Mouse (Mus musculus) kidney, embryonic 16.5 days (tissue): ENCODE measurements around the gene Wnt9b. TPM values are rescaled to one million over a fixed set of nuclear protein-coding genes. Genes with fewer than 3 reads are reported as not detected.

Source experiments
- ATAC-seq: fragments of 200-750 bp; cut with Nextera tagmentation; 2 replicates; pipeline ENCODE4 v1.8.0; 2017; ENCODE audit warnings: moderate TSS enrichment; ENCODE audit not compliant: low FRiP score, low TSS enrichment
- H3K27ac ChIP-seq: fragments of 300-500 bp; sonication (generic); 2 replicates; pipeline ENCODE4 v1.5.1; 2014; ENCODE audit warnings: low read length
- H3K27me3 ChIP-seq: fragments of 300-500 bp; sonication (generic); 2 replicates; pipeline ENCODE4 v1.6.1; 2014; ENCODE audit warnings: low read length, control low read depth, mixed read lengths; ENCODE audit not compliant: insufficient read depth
- H3K36me3 ChIP-seq: fragments of 300-500 bp; sonication (generic); 2 replicates; pipeline ENCODE4 v1.6.1; 2014; ENCODE audit warnings: low read length, control low read depth, mixed read lengths; ENCODE audit not compliant: insufficient read depth
- H3K4me1 ChIP-seq: fragments of 300-500 bp; sonication (generic); 2 replicates; pipeline ENCODE4 v1.6.1; 2014; ENCODE audit warnings: low read length, control low read depth, mixed read lengths; ENCODE audit not compliant: insufficient read depth
- H3K4me2 ChIP-seq: fragments of 300-500 bp; sonication (generic); replicated peaks from 2 replicates; pipeline ENCODE4 v1.6.1; 2014; ENCODE audit warnings: low read depth, low read length
- H3K4me3 ChIP-seq: fragments of 300-500 bp; sonication (generic); 2 replicates; pipeline ENCODE4 v1.5.1; 2014; ENCODE audit warnings: mild to moderate bottlenecking, low read length
- H3K9ac ChIP-seq: fragments of 300-500 bp; sonication (generic); replicated peaks from 2 replicates; pipeline ENCODE4 v1.6.1; 2014; ENCODE audit warnings: low read length
- H3K9me3 ChIP-seq: fragments of 300-500 bp; sonication (generic); 2 replicates; pipeline ENCODE4 v1.6.1; 2016; ENCODE audit warnings: low read length, control low read depth
- WGBS: fragments of 180-500 bp; shearing (Covaris S2); extraction: QIAGEN DNeasy Blood & Tissue Kit; methylation state at CpG from one replicate; pipeline ENCODE4 v1.1.7; 2014; 5-methylcytosine and 5-hydroxymethylcytosine counted together
- polyA plus RNA-seq: library from polyadenylated mRNA; unstranded; fragments of >200 nt; fragmentation: Nextera tagmentation; extraction: Ambion mirVana; gene quantifications from 2 replicates; pipeline ENCODE4 v1.2.1, GENCODE M21; 2015

The Wnt9b gene
- 8.9 and 10.0 TPM in 2 replicates for polyA plus RNA-seq

DNA sequence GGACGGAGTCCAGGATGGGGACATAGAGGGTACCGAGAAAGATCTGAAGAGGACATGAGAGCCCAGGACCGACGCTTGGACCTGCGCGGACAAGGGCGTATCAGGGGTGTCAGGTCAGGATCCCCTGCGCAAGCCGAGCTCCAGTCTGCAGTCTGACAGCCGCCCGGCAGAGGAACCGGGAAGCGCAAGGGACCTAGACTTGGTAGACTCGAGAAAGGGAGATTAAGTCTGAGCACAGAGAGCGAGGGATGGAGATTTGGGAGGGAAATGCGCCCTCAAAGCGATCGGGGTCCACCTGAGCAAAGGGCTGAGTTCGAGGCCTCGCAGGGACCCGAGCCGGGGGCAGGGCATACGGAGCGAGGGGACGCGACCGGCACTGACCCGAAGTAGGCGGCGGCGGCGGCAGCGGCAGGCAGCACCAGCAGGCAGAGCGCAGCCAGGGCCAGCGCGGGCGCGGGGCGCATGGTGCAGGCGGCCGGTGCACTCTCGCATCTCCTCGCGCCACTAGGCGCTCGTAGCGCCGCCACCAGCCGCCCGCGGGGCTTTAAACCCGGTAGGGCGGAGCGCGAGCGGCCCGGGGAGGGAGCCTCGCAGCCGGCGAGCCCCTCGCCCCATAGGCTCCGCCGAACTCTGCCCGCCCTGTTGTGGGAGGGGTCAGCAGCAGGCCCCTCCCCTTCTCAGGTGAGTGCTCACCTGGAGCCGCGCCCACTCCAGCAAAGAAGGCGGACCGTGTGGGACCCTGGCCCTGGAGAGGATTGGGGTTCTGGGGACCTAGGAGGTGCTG lies at the start of gene Wnt9b:
Gene Wnt9b (minus strand): TSS at position 516 of the 784 bp plus-strand sequence.
- H3K27me3 ChIP-seq, result peaks cover 90% of the 10 kb centered on the region
- no peak within 1 kb of the TSS for H3K27ac ChIP-seq
- H3K4me1 ChIP-seq, result peaks cover 20% of the 10 kb centered on the region
- H3K9ac ChIP-seq, result peak within 1 kb of the TSS; percentile 59
- WGBS, result under 1% methylated on average over 64 of the region's 68 CpGs
- peak within 1 kb of the TSS; percentile 57 for H3K4me3 ChIP-seq
- no peaks in the 10 kb centered on the region for H3K9me3 ChIP-seq
- H3K4me2 ChIP-seq, result peak within 1 kb of the TSS; percentile 83
- ATAC-seq, result peak; percentile 88
- no peaks in the 10 kb centered on the region for H3K36me3 ChIP-seq

DNA sequence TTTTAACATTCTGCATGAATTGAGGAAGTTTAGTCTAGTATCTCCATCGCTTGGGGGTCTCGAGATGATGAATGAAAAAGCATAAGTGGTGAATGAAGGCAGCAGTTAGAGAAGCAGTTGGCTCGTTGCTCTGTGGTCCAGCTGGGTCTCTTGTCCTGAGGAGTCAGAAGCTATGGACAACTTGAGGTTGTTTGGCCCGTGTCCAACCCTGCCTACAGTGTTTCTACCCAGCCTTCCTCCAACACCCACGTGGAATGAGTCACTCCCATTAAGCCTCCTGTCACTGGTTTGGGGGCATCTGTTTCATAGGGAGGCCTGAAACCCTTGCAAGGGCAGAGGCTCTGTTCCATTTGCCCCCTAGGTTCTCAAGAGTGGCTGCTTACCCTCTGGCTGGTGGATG lies 40.3 kb upstream of the Wnt9b start:
- no peaks in the 10 kb centered on the region for H3K9me3 ChIP-seq
- no peak overlapping the region for H3K27ac ChIP-seq
- no peaks in the 10 kb centered on the region for H3K4me1 ChIP-seq
- H3K27me3 ChIP-seq, result peaks cover 23% of the 10 kb centered on the region
- H3K4me2 ChIP-seq, result no peak overlapping the region
- ATAC-seq, result no peak
- 68% methylated on average over 5 of the region's 5 CpGs for WGBS
- no peak overlapping the region for H3K4me3 ChIP-seq
- H3K36me3 ChIP-seq, result no peaks in the 10 kb centered on the region
- no peak overlapping the region for H3K9ac ChIP-seq

DNA sequence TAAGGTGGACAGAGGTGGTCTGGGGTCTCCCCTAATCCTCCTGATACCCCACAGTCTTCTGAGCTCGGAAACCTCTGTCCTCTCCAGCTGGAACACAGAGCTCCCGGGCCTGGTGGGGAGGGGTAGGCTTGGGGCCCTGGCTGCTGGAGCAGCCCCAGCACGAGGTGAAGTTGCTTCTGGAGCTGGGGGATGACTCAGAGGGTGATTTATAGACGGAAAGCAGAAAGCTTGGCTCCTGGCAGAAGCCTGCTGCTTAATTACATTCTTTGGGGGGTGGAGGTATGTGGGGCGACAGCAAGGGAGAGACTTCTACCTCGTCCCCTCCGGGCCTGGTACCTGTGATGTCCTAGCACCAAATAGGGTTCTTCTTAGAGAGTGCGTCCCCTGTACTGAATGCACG lies 30.5 kb upstream of the Wnt9b start:
- ATAC-seq, result no peak
- H3K36me3 ChIP-seq, result no peaks in the 10 kb centered on the region
- 0 out of 2 replicates have a peak, but pooled peaks cover 3% of the 10 kb centered on the region for H3K4me1 ChIP-seq
- no peaks in the 10 kb centered on the region for H3K9me3 ChIP-seq
- no peak overlapping the region for H3K9ac ChIP-seq
- no peak overlapping the region for H3K4me3 ChIP-seq
- H3K27ac ChIP-seq, result no peak overlapping the region
- H3K4me2 ChIP-seq, result no peak overlapping the region
- 29% methylated on average over 9 of the region's 9 CpGs for WGBS
- H3K27me3 ChIP-seq, result peaks cover 21% of the 10 kb centered on the region

DNA sequence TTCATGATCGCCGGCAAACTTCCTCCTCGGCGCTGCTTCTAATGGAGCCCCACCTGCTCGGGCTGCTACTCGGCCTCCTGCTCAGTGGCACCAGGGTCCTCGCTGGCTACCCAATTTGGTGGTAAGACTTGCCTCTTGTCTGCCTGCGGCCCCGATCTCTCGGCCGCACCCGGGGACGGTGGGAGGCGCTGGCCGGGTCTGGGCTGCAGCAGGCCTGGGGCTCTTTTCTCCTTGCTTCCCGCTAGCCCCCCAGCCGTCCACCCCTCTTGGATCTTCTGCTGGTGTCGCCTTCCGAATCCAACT lies 24.6 kb upstream of the Wnt9b start:
- under 1% methylated on average over 19 of the region's 19 CpGs for WGBS
- no peaks in the 10 kb centered on the region for H3K9me3 ChIP-seq
- peak overlapping the region; percentile 55 for H3K4me2 ChIP-seq
- H3K36me3 ChIP-seq, result no peaks in the 10 kb centered on the region
- H3K4me1 ChIP-seq, result peaks cover 12% of the 10 kb centered on the region
- no peak overlapping the region for H3K9ac ChIP-seq
- no peak overlapping the region for H3K27ac ChIP-seq
- ATAC-seq, result no peak
- H3K27me3 ChIP-seq, result peaks cover 81% of the 10 kb centered on the region
- peak overlapping the region; percentile 40 for H3K4me3 ChIP-seq

DNA sequence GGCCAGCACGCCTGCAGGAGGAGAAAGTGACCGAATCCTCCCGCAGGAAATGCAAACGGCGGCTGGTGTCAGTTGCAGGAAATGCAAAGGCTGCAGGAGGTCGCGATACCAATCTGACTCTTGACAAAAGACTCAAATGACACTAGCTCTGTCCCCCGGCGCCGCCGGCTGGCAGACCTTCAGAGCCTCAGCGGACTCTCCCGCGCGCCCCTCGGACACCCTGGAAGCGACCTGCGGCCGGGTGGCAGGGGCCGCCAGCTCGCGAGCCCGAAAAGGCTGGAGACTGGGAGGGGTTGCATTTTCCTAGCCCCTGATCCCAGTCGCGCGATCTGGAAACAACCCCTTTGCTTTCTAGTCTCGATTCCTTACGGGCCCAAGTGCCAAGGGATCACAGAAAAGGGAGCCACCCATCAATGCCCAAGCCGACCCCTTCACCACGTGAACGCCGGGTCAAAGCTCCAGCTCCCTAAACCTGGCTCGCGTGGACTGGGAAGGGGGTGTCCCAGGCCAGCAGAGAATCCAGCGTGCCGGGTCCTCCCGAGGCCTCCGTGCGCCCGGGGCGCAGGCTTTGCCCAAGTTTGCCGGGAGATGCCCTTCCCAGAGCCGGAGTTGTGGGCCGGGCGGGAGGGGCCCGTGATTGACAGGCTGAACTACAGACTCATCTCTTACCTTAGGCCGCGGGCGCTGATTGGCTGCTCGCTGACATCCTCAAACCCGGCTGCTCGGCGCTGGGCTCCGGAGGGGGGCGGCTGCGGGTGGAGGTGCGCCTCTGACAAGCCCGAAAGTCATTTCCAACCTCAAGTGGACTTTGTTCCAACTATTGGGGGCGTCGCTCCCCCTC lies 24.0 kb upstream of the Wnt9b start, which contains the start of gene Wnt3:
Gene Wnt3 (plus strand): TSS at position 764 of the 841 bp plus-strand sequence.
- Histone ChIP-seq H3K4me3 (peak within 1 kb of the TSS; percentile 40), H3K27ac (no peak within 1 kb of the TSS), H3K27me3 (peaks cover 86% of the 10 kb centered on the region), H3K4me1 (peaks cover 12% of the 10 kb centered on the region), H3K9ac (no peak within 1 kb of the TSS), H3K36me3 (no peaks in the 10 kb centered on the region), H3K9me3 (no peaks in the 10 kb centered on the region), H3K4me2 (peak within 1 kb of the TSS; percentile 55)
- under 1% methylated on average over 59 of the region's 60 CpGs for WGBS
- ATAC-seq, result 0 out of 2 replicates have a peak, but pooled peaks have one; percentile 42

DNA sequence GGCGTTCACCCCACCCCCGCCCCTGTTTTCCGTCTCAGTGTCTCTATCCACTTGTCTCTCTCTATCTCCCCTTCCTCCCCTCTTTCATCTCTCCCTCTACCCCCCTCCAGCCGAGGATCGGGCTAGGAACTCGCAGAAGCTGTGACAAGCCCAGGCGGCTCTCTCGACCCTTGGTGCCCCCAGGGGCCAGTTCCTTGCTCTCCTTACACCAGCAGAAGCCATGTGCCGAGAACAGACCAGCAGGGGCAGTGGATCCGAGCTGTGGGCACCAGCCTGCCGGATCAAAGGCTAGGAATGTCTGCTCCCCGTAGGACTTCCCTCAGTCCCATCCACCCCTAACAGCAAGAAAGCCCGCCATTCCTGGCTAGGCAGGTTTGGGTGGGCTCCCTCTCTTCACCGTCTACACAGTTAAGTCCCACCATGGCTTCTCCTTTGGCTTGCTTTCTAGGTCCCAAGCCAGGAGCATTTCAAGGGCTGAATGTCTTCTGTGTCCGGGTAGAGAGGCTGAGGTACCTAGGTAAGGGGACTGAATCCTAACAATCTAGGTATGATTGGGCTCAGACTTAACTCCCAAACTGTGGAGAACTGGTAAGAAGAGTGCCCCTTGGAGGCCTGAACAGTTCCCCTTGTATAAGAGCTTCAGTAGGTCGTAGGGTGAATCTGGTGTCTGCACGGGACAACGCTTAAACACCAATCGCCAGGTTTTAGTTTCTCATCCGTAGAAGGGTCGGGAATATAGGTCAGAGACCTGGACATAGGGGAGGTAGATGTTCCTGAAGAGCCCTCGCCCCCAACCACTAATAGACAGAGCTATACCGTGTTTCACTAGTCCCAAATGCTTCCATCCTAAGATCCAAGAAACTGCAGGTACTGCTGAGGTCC lies 23.1 kb upstream of the Wnt9b start:
- Histone ChIP-seq H3K27me3 (peaks cover 86% of the 10 kb centered on the region), H3K4me2 (peak overlapping the region; percentile 55), H3K4me1 (peaks cover 12% of the 10 kb centered on the region), H3K9me3 (no peaks in the 10 kb centered on the region), H3K27ac (no peak overlapping the region), H3K9ac (no peak overlapping the region), H3K4me3 (peak overlapping the region; percentile 40), H3K36me3 (no peaks in the 10 kb centered on the region)
- no peak for ATAC-seq
- 2% methylated on average over 23 of the region's 23 CpGs for WGBS

DNA sequence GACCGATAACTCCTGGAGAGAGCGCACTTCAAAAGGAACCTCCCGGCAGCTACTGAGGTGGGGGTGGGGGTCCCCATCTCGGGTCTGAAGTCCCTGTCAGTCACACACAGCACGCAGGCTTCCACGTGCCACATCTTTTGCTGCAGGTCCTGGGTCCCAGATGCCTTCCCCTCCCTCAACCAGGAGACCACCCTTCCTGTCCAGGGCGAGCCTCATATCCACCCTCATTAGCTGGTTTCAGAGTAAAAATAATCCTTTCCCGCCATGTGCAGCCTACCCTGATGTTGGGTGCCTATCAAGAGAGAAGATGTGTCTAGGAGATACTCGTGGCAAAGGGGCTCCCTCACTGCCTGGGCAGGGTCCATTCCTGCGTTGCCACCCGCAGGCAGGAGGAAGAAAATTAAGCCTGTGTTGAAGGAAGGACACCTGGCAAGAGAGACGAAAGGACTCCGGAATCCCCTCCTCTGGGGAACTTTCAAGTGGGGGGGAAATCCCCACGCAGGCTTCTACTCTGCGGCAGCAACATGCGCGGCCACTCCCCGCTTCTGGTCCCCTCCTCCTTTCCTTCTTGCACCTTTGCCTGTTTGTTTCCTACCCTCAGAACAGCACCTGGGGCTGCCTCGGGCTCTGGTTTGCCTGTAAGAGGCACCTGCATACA lies 21.7 kb upstream of the Wnt9b start:
- H3K36me3 ChIP-seq, result no peaks in the 10 kb centered on the region
- H3K9me3 ChIP-seq, result no peaks in the 10 kb centered on the region
- H3K4me2 ChIP-seq, result no peak overlapping the region
- no peak for ATAC-seq
- 3% methylated on average over 19 of the region's 19 CpGs for WGBS
- no peak overlapping the region for H3K27ac ChIP-seq
- H3K4me3 ChIP-seq, result no peak overlapping the region
- H3K4me1 ChIP-seq, result peaks cover 12% of the 10 kb centered on the region
- no peak overlapping the region for H3K9ac ChIP-seq
- peaks cover 77% of the 10 kb centered on the region for H3K27me3 ChIP-seq

DNA sequence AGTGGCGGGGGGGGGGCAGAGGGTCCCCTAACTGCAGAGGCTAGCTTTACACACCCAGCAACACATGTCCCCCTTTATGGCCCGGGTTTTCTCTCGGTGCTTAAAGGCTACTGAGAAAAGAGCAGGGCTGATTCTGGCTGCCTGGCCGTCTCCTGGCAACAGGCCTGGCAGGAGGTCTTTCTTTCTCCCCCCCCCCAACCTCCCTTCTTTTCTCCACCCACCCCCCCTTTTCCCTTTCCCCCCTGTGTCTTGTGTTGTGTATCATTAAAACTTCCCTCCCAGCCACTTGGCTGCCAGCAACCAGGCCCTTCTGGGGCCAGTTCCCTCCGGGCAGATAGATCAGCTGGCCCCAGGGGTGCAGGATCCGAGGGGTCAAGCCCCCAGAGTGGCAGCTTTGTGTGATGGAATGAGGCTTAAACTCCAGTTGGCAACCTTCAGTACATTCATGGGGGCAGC lies 16.0 kb upstream of the Wnt9b start:
- H3K4me3 ChIP-seq, result no peak overlapping the region
- H3K27ac ChIP-seq, result no peak overlapping the region
- no peaks in the 10 kb centered on the region for H3K4me1 ChIP-seq
- peaks cover 5% of the 10 kb centered on the region for H3K9me3 ChIP-seq
- H3K27me3 ChIP-seq, result peaks cover 32% of the 10 kb centered on the region
- H3K9ac ChIP-seq, result no peak overlapping the region
- 22% methylated on average over 6 of the region's 6 CpGs for WGBS
- no peak for ATAC-seq
- H3K36me3 ChIP-seq, result no peaks in the 10 kb centered on the region
- no peak overlapping the region for H3K4me2 ChIP-seq

DNA sequence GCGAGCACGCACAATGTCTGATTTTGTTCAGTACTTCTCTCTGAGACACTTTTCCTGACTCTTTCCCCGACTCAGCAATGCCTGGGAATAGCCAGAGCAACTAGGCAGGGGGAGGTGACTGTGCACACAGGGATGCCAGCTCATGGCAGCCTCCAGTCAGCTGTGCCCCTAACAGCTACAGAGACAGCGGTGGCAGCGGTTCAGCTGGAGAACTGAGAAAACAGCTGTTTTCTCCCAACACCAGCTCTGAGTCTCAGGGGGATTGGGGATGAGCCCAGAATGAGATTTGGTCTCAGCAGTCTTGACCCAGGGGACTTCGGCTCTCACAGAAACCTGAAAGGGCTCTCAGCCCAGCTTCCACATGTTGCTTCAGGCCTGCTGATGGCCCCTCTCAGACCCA lies 15.0 kb upstream of the Wnt9b start:
- peaks cover 22% of the 10 kb centered on the region for H3K27me3 ChIP-seq
- H3K4me3 ChIP-seq, result no peak overlapping the region
- H3K9ac ChIP-seq, result no peak overlapping the region
- WGBS, result 58% methylated on average over 6 of the region's 6 CpGs
- ATAC-seq, result no peak
- no peaks in the 10 kb centered on the region for H3K36me3 ChIP-seq
- no peak overlapping the region for H3K4me2 ChIP-seq
- H3K4me1 ChIP-seq, result no peaks in the 10 kb centered on the region
- H3K27ac ChIP-seq, result no peak overlapping the region
- H3K9me3 ChIP-seq, result peaks cover 5% of the 10 kb centered on the region
